Mouse (Mus musculus): ENCODE results near the gene Acer2. TPM values are rescaled to one million over a fixed set of nuclear protein-coding genes. Genes with fewer than 3 reads are reported as not detected.

Gene Acer2
- polyA plus RNA-seq, 1 experiment from 2014 or later = 31.8 TPM

Other genes starting within 250 kb of the Acer2 start
- 124 and 134 TPM in 2 replicates for gene Plin2, start 204.3 kb upstream of the Acer2 start, polyA plus RNA-seq (2015; fragmentation: Nextera tagmentation; extraction: Ambion mirVana)
- 7.0 and 7.1 TPM in 2 replicates for gene Dennd4c, start 125.8 kb upstream of the Acer2 start, polyA plus RNA-seq (2015; fragmentation: Nextera tagmentation; extraction: Ambion mirVana)
- 689 and 797 TPM in 2 replicates for gene Rps6, start 17.0 kb upstream of the Acer2 start, polyA plus RNA-seq (2015; fragmentation: Nextera tagmentation; extraction: Ambion mirVana)